Mouse (Mus musculus): ENCODE data around the gene Als2. TPM values are rescaled to one million over a fixed set of nuclear protein-coding genes. Genes with fewer than 3 reads are reported as not detected.

Als2 gene
- total RNA-seq, 2 experiments from 2014 or later, result 6.4 to 8.8 TPM

GRCm38 (mm10) chr1:59212076-59212779 lies 24.8 kb downstream of the Als2 start:
- ATAC-seq (replicated peaks; ENCODE audit: poor library complexity), result no peak

- no peak for ATAC-seq (replicated peaks; ENCODE audit: poor library complexity)
These were observed 25.4 kb downstream of the Als2 start for GRCm38 (mm10) chr1:59211651-59212050.

DNA sequence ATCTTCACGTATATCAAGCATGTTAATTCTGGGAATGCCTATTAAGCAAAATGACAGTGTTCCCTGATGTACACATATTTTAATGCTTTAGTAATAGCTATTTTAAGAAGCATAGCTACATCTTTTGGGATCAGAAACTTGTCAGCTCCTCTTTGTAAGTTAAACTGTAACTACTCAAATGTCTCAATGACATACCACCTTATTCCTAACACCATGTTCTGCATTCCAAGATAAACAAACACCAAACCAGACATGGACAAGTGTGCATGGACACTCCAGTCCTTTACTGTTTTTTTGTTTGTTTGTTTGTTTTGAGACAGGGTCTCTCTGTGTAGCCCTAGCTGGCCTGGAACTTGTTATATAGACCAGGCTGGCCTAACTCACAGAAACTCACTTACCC lies 28.7 kb downstream of the Als2 start:
- ATAC-seq (replicated peaks; ENCODE audit: poor library complexity), result no peak

GRCm38 (mm10) chr1:59204489-59204888 lies 32.5 kb downstream of the Als2 start:
- ATAC-seq (replicated peaks; ENCODE audit: poor library complexity), result no peak

DNA sequence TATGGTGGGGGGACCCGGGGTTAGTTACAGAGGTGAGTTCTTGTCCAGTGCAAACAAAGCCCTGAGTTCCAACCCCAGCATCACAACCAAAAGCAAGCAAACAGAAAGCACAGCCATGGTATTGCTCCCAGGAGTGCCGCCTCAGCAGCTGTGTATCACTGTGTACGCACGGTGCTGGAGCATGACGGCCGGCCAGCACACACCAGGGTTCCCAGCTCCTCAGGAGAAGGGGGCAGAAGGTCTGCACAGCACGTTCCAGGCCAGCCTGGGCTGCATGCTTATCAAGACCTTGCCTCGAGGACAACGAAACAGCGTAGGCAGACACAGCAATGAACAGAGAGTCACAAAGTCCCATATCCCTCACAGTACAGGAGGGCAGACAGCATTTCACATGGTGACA lies 34.7 kb downstream of the Als2 start:
- no peak for ATAC-seq (replicated peaks; ENCODE audit: poor library complexity)

- no peak for ATAC-seq (replicated peaks; ENCODE audit: poor library complexity)
These were observed 35.5 kb downstream of the Als2 start for GRCm38 (mm10) chr1:59201561-59201960.

GRCm38 (mm10) chr1:59200960-59201359 lies 36.1 kb downstream of the Als2 start:
- ATAC-seq (replicated peaks; ENCODE audit: poor library complexity), result no peak

- 0 out of 2 replicates have a peak, but pooled peaks have one; percentile 34 for ATAC-seq (replicated peaks; ENCODE audit: poor library complexity)
These were observed 42.1 kb downstream of the Als2 start for GRCm38 (mm10) chr1:59194979-59195378.

DNA sequence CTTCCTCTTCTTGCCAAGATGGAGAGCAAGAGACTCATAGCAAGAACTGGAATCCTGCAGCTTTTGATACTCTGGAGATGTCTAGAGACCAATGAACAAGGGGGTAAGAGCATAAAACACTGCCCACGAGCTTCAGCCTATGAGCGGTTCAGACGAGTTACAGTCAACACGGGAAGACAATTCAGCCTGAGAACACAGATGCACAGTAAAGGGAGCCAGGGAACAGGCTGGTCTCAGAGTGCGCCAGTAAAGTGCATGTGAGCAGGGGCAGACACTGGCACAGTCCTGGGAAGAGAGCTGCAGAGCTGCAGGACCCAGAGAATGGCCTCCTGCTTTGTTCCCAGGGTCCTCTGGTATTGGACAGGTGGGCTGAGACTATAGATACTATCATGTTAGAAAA lies 49.2 kb downstream of the Als2 start:
- ATAC-seq (replicated peaks; ENCODE audit: poor library complexity), result no peak

DNA sequence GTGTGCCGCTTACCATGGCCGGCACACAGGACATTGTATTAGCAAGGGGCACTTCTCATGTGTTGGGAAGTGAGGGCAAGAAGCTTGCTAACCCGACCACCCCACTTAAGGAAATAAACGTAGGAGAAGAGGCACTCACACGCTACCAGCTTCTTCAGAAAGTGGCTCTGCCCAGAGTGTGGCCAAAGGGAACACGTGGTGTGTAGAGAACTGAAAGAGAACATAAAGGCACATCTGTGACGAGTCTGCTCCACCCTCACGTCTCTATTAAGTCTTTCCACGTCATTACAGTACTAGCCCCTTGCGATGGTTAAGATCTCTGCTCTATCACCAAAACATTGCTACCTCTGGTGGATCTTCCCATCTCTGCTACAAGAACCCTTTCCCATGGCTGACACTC lies 50.7 kb downstream of the Als2 start:
- no peak for ATAC-seq (replicated peaks; ENCODE audit: poor library complexity)

GRCm38 (mm10) chr1:59185410-59185809 lies 51.6 kb downstream of the Als2 start:
- ATAC-seq (replicated peaks; ENCODE audit: poor library complexity), result no peak

GRCm38 (mm10) chr1:59183045-59183444 lies 54.0 kb downstream of the Als2 start:
- peak; percentile 97 for ATAC-seq (replicated peaks; ENCODE audit: poor library complexity)

GRCm38 (mm10) chr1:59182373-59182772 lies 54.7 kb downstream of the Als2 start:
- no peak for ATAC-seq (replicated peaks; ENCODE audit: poor library complexity)

DNA sequence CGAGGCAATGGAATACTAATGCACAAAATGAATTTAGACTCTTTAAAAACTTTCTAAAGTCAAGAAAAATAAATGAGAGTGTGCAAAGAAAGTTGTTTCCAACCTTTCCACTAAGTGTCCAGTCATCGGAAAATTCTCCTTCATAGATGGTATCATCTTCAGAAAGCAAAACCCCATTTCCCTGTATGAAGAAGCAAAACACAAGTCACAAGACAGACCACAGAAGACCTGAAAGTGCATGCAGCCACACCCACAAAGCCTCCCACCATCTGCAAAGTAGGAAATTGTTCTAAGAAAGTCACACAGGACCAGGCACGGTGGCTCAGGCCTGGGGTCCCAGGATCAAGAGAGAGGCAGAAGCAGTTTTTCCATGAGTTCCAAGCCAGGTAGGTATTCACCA lies 57.0 kb downstream of the Als2 start:
- ATAC-seq (replicated peaks; ENCODE audit: poor library complexity), result no peak

DNA sequence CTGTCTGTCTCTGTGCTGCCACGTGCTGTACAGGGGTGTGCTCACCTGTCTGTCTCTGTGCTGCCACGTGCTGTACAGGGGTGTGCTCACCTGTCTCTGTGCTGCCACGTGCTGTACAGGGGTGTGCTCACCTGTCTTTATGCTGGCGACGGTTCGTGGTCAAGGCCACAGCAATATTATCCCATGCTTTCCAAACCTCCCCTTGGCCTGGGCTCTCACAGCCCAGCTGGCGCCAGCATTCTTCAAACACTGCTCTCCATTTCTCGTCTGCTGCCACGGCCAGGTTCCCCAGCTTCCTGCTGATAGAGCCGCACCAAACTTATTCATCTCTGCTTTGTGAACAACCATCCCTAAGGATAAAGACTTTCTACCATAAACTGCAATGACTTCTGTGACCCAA lies 58.6 kb downstream of the Als2 start:
- no peak for ATAC-seq (replicated peaks; ENCODE audit: poor library complexity)

DNA sequence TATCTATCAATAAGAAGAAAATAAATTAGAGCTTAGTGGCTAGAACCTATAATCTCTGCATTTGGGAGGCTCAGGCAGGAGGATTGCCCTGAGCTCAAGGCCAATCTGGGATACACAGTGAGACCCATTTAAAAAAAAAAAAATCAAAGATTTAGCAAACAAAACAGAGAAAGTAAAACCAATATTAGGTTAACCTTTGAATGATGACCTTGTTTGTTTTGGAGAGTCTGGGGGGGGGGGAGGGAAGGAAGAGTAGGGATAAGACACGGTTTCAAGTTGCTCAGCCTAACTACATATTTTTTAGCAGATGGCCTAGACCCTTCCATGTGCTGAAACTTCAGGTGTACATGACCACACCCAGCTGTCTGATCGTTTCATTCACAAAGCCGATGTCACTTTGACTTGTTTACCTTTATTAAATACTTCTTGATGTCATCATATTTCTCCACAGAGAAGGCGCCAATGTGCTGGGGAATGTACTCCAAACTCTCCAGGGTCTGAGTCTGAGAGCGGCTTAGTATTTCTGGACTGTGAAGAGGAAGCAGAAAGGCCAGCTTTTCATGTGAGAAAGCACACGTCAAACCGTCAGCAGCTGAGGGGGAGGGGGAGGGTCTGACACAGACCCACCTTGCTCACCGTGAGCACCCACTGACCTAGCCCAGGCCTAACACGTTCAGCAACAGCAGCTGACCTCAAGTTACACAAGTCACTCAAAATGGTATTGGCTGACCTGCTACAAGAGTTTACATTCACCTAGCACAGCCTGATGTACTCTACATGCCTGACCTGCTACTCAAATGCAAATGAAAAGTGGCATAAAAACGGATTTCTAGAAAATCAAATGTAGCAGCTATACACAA lies 62.3 kb downstream of the Als2 start:
- no peak for ATAC-seq (replicated peaks; ENCODE audit: poor library complexity)

DNA sequence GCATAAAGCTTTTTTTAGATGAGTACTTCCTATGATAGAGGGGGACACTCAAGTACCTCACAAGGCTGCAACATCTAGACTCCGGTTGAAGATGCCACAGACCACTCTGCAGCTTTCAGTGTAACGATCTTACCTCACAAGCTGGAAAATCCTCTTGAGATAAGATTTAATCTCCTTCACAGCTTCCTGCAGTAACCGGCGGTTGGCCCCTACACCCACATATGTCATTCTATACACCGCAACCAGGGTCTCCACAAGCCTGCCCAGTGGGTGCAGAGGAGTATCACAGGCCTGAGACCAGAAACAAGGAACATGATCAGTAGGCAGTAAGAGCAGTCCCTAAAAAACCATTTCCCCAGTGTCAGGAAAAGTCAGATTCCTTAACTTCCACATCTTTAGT lies 64.0 kb downstream of the Als2 start:
- peak; percentile 61 for ATAC-seq (replicated peaks; ENCODE audit: poor library complexity)

DNA sequence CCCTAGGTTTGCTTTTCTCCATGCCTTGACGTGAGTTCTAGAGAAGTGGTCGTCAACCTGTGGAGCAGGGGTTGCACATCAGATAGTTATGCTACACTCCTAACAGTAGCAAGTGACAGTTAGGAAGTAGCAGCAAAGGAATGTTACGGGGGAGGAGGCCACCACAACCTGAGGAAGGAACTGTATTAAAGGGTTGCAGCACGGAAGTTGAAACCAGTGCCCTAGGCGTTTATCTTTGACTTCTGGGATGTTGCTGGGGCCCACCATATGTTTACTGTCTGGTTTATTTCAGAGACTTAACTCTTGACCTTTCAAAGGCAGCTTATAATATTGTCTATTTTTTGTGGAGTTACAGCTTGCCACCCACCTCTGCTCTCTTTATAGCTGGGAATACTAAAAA lies 65.2 kb downstream of the Als2 start:
- ATAC-seq (replicated peaks; ENCODE audit: poor library complexity), result peak; percentile 53

DNA sequence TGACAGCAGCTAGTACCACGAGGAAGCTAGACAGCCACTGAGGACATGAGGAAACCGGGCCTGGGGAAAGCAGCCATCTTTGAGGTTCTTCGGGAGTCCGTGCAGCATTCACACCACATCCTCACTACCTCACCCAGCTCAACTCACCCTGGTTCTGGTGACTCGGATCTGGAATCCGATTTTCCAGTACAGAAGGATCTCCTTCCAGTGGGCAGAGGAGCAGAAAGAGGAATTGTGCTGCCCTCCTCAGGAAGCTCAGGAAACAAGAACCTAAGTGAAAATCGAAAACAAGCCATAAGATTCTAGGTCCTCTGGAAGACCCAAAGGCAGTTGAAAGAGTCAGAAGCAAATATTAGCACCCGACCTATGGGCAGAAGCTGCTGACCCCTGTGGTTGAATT lies 66.7 kb downstream of the Als2 start:
- ATAC-seq (replicated peaks; ENCODE audit: poor library complexity), result no peak

GRCm38 (mm10) chr1:59169586-59169985 lies 67.4 kb downstream of the Als2 start:
- ATAC-seq (replicated peaks; ENCODE audit: poor library complexity), result no peak

DNA sequence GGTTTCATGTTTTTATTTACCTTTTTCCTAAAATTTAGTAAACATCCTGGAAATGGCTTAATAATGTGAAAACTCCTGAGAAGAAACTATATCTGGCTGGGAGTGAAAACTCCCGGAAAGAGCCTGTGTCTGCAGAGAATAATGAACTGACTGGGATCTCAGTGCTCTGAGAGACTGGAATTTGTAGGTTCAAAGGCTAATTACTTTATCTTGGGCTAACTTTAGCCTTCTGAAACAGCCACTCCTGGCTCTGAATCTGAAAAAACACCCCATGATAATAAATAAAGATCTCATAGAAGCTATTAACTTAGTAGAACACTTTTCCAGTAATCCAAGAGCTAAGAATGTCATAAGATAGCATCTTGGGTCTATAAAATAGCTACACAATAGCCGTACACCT lies 68.5 kb downstream of the Als2 start:
- ATAC-seq (replicated peaks; ENCODE audit: poor library complexity), result no peak

- no peak for ATAC-seq (replicated peaks; ENCODE audit: poor library complexity)
These were observed 69.2 kb downstream of the Als2 start for GRCm38 (mm10) chr1:59167654-59168425.
